Mouse (Mus musculus) gastrocnemius, postnatal 10 days (tissue): ENCODE data around the gene Rab6a. TPM values are rescaled to one million over a fixed set of nuclear protein-coding genes. Genes with fewer than 3 reads are reported as not detected.

ENCODE experiments used
- DNase-seq: peaks from one replicate; pipeline ENCODE4 v3.0.0; 2021; ENCODE audit warnings: mixed read lengths
- total RNA-seq, 2 experiments: library from RNA; stranded (reverse); gene quantifications; 2 replicates each; pipeline ENCODE4 v1.2.3; 2021

The Rab6a gene
- total RNA-seq, 2 experiments from 2014 or later, result 74.9 to 75.2 TPM

DNA sequence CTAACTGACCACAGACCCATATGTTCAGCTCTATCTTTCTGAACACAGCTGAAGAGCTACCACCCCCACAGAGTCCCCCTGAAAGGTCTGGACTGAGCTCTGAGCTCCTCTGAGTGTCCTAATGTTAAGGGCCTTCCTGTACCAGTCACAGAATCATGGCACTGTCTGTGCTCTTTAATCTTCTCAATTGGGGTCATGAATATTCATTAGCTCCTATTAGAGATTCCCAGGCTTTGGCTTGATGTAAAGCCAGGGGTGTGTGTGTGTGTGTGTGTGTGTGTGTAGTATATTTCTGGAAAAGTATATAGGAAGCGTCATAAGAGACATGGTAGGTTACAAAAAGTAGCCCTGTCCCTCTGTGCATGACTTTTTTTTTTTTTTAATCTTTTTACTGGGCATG is 76.0 kb downstream of the Rab6a start:
- DNase-seq, result no peak

DNA sequence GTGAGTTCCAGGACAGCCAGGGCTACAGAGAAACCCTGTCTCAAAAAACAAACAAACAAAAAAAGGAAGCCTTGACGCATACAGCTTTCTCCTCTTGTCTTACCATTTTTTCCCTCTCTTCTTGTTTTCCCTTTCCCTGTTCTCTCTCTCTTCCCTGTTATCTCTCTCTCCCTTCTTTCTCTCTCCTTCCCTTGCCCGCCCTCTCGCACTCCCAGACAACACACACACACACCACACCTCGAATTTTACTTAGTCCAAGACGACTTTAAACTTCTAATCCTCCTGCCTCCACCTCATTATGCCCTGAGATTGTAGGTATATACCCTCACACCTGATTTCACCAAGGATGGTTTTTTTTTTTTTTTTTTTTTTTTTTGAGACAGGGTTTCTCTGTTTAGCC is 76.9 kb downstream of the Rab6a start:
- no peak for DNase-seq

GRCm38 (mm10) chr7:100684538-100684937 is 77.3 kb downstream of the Rab6a start:
- peak; percentile 54 for DNase-seq

DNA sequence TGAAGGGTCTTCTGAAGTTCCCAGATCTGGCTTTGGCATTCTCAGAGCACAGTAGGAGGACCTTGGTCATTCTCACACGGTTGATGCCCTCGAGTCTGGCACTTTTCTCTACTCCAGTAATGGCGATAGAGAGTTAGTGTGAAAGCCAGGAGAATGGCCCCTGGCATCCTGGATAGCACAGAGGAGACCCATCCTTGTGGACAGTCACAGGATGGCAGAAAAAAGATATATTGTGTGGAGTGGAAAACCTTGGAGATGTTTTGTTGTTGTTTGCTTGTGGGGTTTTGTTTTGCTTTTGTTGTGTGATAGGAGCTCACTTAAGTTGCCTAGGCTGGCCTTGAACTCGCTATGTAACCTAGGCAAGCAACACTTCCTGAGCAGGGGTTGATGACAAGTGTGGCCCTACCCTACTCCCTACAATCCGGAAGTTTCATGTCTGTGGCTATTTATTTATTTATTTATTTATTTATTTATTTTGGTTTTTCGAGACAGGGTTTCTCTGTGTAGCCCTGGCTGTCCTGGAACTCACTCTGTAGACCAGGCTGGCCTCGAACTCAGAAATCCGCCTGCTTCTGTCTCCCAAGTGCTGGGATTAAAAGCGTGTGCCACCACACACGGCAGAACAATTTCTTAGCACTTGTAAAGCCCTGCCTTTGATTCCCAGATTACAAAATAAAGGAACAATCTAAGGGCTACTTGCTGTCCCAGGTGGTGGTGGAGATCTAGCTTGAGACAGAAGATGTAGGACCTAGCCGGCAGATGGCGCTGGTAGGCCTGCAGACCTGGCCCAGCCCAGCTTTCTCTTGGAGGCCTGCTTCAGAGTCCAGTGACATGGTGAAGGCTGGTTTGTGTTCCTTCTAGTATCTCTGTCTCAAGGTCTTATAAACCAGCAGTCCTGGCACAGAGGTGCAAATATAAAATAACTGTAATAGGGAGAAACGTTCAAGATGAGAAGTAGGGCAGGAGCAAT is 78.1 kb downstream of the Rab6a start:
- peak; percentile 83 for DNase-seq

- no peak for DNase-seq
Observed at GRCm38 (mm10) chr7:100688471-100688870, 81.3 kb downstream of the Rab6a start.

Other genes starting within 250 kb of the Rab6a start
- gene C2cd3, start 235.2 kb upstream of the Rab6a start, total RNA-seq, result 1 to 10 TPM; 6.3 to 9.2 TPM
- gene Ppme1, start 235.1 kb upstream of the Rab6a start, total RNA-seq, result 10 to 100 TPM; 32.0 to 40.2 TPM
- 10 to 100 TPM; 77.1 to 79.5 TPM for gene Ucp3, start 134.4 kb upstream of the Rab6a start, total RNA-seq
- 100 to 1,000 TPM; 133 to 155 TPM for gene Ucp2, start 114.1 kb upstream of the Rab6a start, total RNA-seq
- not detected for gene Dnajb13, start 92.5 kb upstream of the Rab6a start, total RNA-seq
- gene Coa4, start 70.3 kb upstream of the Rab6a start, total RNA-seq, result 1 to 10 TPM; 8.2 to 8.9 TPM
- gene Mrpl48, start 891 bp downstream of the Rab6a start, total RNA-seq, result 10 to 100 TPM; 79.2 to 87.0 TPM
- gene Plekhb1, start 55.0 kb downstream of the Rab6a start, total RNA-seq, result 10 to 100 TPM; 19.6 to 25.2 TPM
- 10 to 100 TPM; 51.6 to 55.3 TPM for gene Fam168a, start 99.2 kb downstream of the Rab6a start, total RNA-seq